Mouse (Mus musculus): ENCODE measurements around the gene Olfr177. TPM values are rescaled to one million over a fixed set of nuclear protein-coding genes. Genes with fewer than 3 reads are reported as not detected.

The Olfr177 gene
- not detected for total RNA-seq (2023)

GRCm38 (mm10) chr16:58874668-58875067 lies at the start of gene Olfr177:
TSS of gene Olfr177 (minus strand) at chr16:58874768.

DNA sequence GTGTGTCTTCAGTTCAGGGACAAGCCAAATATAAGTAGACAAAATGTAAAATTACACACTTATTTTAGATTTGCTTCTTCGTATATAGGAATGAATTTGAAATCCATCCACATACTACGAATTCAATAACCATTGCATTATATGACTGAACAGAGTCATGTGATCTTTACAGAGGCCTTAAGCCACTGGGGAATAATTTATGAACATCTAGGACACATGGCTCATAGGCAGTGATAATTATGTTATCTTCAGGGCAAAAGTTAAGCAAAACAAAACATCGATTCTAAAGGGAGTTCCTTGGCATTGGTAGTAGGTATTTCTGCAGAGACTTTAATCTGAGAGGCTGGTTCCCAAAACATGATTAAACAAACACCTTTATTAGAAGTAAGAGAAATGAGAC lies 17.4 kb upstream of the Olfr177 start, which contains the start of gene Olfr178:
Olfr178 (minus strand) TSS at position 101 of the 400 bp plus-strand sequence.

GRCm38 (mm10) chr16:58826732-58827319 lies 47.7 kb downstream of the Olfr177 start, which contains the start of gene Olfr175-ps1:
TSS of gene Olfr175-ps1 (minus strand) at chr16:58826782.

Other genes starting within 250 kb of the Olfr177 start
- gene E330017A01Rik, start 236.0 kb downstream of the Olfr177 start, total RNA-seq (2023): not detected
- 10 to 100 TPM; 10.8 to 17.5 TPM for gene Cpox, start 204.5 kb downstream of the Olfr177 start, total RNA-seq (2023)
- gene Gpr15, start 155.7 kb downstream of the Olfr177 start, total RNA-seq (2023): 1 to 10 TPM in 1 of 2 experiments, under 1 TPM in 1; 0.68 to 1.7 TPM
- 10 to 100 TPM; 38.6 to 51.0 TPM for gene Cldnd1, start 146.9 kb downstream of the Olfr177 start, total RNA-seq (2023)
- gene Olfr172, start 111.6 kb downstream of the Olfr177 start, total RNA-seq (2023): not detected
- gene Olfr173, start 74.5 kb downstream of the Olfr177 start, total RNA-seq (2023): not detected
- not detected for gene Olfr175-ps1, start 48.0 kb downstream of the Olfr177 start, total RNA-seq (2023)
- not detected for gene Olfr178, start 17.3 kb upstream of the Olfr177 start, total RNA-seq (2023)
- not detected for gene Olfr181, start 54.0 kb upstream of the Olfr177 start, total RNA-seq (2023)
- gene Olfr180, start 54.6 kb upstream of the Olfr177 start, total RNA-seq (2023): not detected
- not detected for gene Olfr183, start 120.6 kb upstream of the Olfr177 start, total RNA-seq (2023)
- gene Olfr186, start 155.5 kb upstream of the Olfr177 start, total RNA-seq (2023): not detected
- gene Olfr187, start 165.0 kb upstream of the Olfr177 start, total RNA-seq (2023): not detected
- gene Olfr190, start 203.2 kb upstream of the Olfr177 start, total RNA-seq (2023): not detected
- gene Olfr191, start 215.1 kb upstream of the Olfr177 start, total RNA-seq (2023): not detected
- not detected for gene Olfr193, start 237.1 kb upstream of the Olfr177 start, total RNA-seq (2023)
- not detected for gene Olfr194, start 246.3 kb upstream of the Olfr177 start, total RNA-seq (2023)